Comparison of ENCODE assay signal across 8 mouse cellular contexts in the genomic region with DNA sequence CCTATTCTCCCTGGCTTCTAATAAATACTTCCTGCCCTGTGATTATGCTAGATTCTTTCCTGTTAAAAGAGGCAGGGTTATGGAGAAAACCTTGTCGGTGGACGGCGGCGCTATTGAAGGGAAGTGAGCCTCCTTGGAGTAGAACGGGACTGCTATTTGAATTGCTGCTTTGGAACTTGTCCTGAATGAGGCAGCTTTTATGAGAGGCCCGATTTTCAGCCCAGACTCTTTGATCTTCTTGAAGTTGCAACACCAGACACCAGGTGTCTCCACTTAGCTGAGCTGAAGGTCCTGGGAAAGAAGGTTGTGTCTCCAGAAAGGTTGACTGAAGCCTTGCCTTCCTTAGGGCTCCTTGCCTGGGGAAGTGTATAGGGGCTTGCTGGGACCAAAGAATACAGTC.
DNase-seq lines count a peak whose midpoint lies in the region; ATAC-seq and TF ChIP-seq lines count a peak whose summit lies in the region.

No protein-coding gene starts in this region.

- no peak overlapping the region for H3K27ac ChIP-seq in heart, postnatal 0 days (ENCODE audit: low read depth)
- H3K27ac ChIP-seq in midbrain, embryonic 13.5 days: no peak overlapping the region

- no peak for ATAC-seq in heart, postnatal 0 days (ENCODE audit: insufficient read depth, low read depth)
- ATAC-seq in activated CD4-positive, CD25-positive, alpha-beta regulatory T cell, adult 4 months: peak; percentile 59
- no peak for ATAC-seq in midbrain, embryonic 13.5 days
- no peak for ATAC-seq in erythroid progenitor cell, adult 5-6 weeks (replicated peaks; ENCODE audit: low FRiP score, poor library complexity, severe bottlenecking)

- H3K36me3 ChIP-seq in heart, postnatal 0 days (replicated peaks; ENCODE audit: control insufficient read depth, insufficient read depth, low read length): no peaks in the 10 kb centered on the region
- no peaks in the 10 kb centered on the region for H3K36me3 ChIP-seq in midbrain, embryonic 13.5 days

- no peak overlapping the region for H3K4me3 ChIP-seq in heart, postnatal 0 days (ENCODE audit: low read depth, low read length)
- H3K4me3 ChIP-seq in midbrain, embryonic 13.5 days (replicated peaks): no peak overlapping the region

- peak; percentile 32 for TF ChIP-seq CTCF in heart, postnatal 0 days (IDR thresholded peaks at IDR 0.05; ENCODE audit: low read depth)

- WGBS in heart, postnatal 0 days: 61% methylated on average over 6 of the region's 6 CpGs
- WGBS in midbrain, embryonic 13.5 days: 71% methylated on average over 6 of the region's 6 CpGs

- H3K27me3 ChIP-seq in heart, postnatal 0 days (ENCODE audit: control insufficient read depth, insufficient read depth, low read length): no peaks in the 10 kb centered on the region
- H3K27me3 ChIP-seq in midbrain, embryonic 13.5 days: no peaks in the 10 kb centered on the region

- H3K4me1 ChIP-seq in heart, postnatal 0 days (ENCODE audit: control insufficient read depth, insufficient read depth): no peaks in the 10 kb centered on the region
- peaks cover 28% of the 10 kb centered on the region for H3K4me1 ChIP-seq in midbrain, embryonic 13.5 days (replicated peaks)

- no peak overlapping the region for H3K9ac ChIP-seq in heart, postnatal 0 days (replicated peaks; ENCODE audit: low read depth, low read length)
- H3K9ac ChIP-seq in midbrain, embryonic 13.5 days (replicated peaks): no peak overlapping the region

- TF ChIP-seq EP300 in heart, postnatal 0 days (IDR thresholded peaks at IDR 0.05; ENCODE audit: low read depth): no peak

- no peak overlapping the region for H3K4me2 ChIP-seq in heart, postnatal 0 days (ENCODE audit: low read depth, low read length)
- no peak overlapping the region for H3K4me2 ChIP-seq in midbrain, embryonic 13.5 days (replicated peaks)

- DNase-seq in heart, postnatal 0 days (ENCODE audit: low spot score): no peak
- no peak for DNase-seq in heart, adult 9 months (ENCODE audit: low spot score in 2 of 2)
- DNase-seq in 416B (ENCODE audit: low read depth): peak; percentile 39
- peak; percentile 73 for DNase-seq in kidney, adult 9 months
- DNase-seq in lung, postnatal 4 days: peak; percentile 42 to 44

- 0 out of 2 replicates have a peak, but pooled peaks cover 3% of the 10 kb centered on the region for H3K9me3 ChIP-seq in heart, postnatal 0 days (replicated peaks; ENCODE audit: control insufficient read depth, low read length)
- no peaks in the 10 kb centered on the region; the same call in 1 of the 2 replicates for H3K9me3 ChIP-seq in midbrain, embryonic 13.5 days

Comparison
In these comparisons a context has a peak if more than half of its experiments do, and no peak if none do; other contexts are left out.
1. DNase-seq: peak in 416B (single experiment), kidney, adult 9 months (single experiment) and lung, postnatal 4 days (2 of 2); none in heart, postnatal 0 days (single experiment) and heart, adult 9 months (0 of 2).